Mouse (Mus musculus) lung, adult 2 months (tissue): ENCODE data around the gene Mycn. TPM values are rescaled to one million over a fixed set of nuclear protein-coding genes. Genes with fewer than 3 reads are reported as not detected.

Experiments
- DNase-seq: peaks from one replicate; pipeline ENCODE4 v3.0.0; 2022
- H3K4me1 ChIP-seq: fragments of 200-500 bp; 2 replicates; pipeline ENCODE4 v1.6.1; 2011; ENCODE audit warnings: low read length; ENCODE audit not compliant: control insufficient read depth, insufficient read depth
- H3K4me3 ChIP-seq: fragments of 200-500 bp; replicated peaks from 2 replicates; pipeline ENCODE3; 2011; ENCODE audit warnings: low read depth, mild to moderate bottlenecking, control low read depth, low read length; ENCODE audit errors: extremely low read depth
- CTCF ChIP-seq: fragments of 200-500 bp; IDR thresholded peaks from 2 replicates; pipeline ENCODE4 v1.5.1; 2011; ENCODE audit warnings: mild to moderate bottlenecking, low read length, control low read depth; ENCODE audit not compliant: insufficient read depth
- POLR2A ChIP-seq: fragments of 200-500 bp; IDR thresholded peaks from 2 replicates; pipeline ENCODE4 v1.6.1; 2011; ENCODE audit warnings: low read depth, mild to moderate bottlenecking, control low read depth, low read length, borderline replicate concordance; ENCODE audit errors: extremely low read depth
- WGBS: fragments of 180-500 bp; shearing (Covaris S2); methylation state at CpG from one replicate; pipeline ENCODE4 v1.1.7; 2018; 5-methylcytosine and 5-hydroxymethylcytosine counted together
- polyA plus RNA-seq: library from polyadenylated mRNA; depleted of rRNA; stranded (reverse); fragments of >200 nt; gene quantifications from 2 replicates; pipeline ENCODE4 v1.2.3, GENCODE M21; 2012

Gene Mycn
- polyA plus RNA-seq, 1 experiment, result 2.2 TPM

GRCm38 (mm10) chr12:12904086-12904485 lies 37.6 kb downstream of the Mycn start:
- Histone ChIP-seq H3K4me3 (no peak overlapping the region), H3K4me1 (peaks cover 2% of the 10 kb centered on the region)
- TF ChIP-seq POLR2A (no peak), CTCF (no peak)
- DNase-seq, result no peak
- 6% methylated on average over 1 of the region's 1 CpGs for WGBS

GRCm38 (mm10) chr12:12902403-12902802 lies 39.3 kb downstream of the Mycn start:
- Histone ChIP-seq H3K4me1 (peaks cover 2% of the 10 kb centered on the region), H3K4me3 (no peak overlapping the region)
- DNase-seq, result no peak
- 87% methylated on average over 1 of the region's 1 CpGs for WGBS
- TF ChIP-seq CTCF (no peak), POLR2A (no peak)

- 51% methylated on average over 2 of the region's 2 CpGs for WGBS
- Histone ChIP-seq H3K4me1 (no peaks in the 10 kb centered on the region), H3K4me3 (no peak overlapping the region)
- TF ChIP-seq POLR2A, result no peak
- TF ChIP-seq CTCF, result no peak
- no peak for DNase-seq
These were observed 43.2 kb downstream of the Mycn start for GRCm38 (mm10) chr12:12898356-12899126.

- no peak for DNase-seq
- H3K4me3 ChIP-seq, result no peak overlapping the region
- H3K4me1 ChIP-seq, result no peaks in the 10 kb centered on the region
- WGBS, result 83% methylated on average over 8 of the region's 8 CpGs
- TF ChIP-seq POLR2A (no peak), CTCF (no peak)
These were observed 47.7 kb downstream of the Mycn start for GRCm38 (mm10) chr12:12893986-12894385.

- H3K4me3 ChIP-seq, result no peak overlapping the region
- DNase-seq, result no peak
- H3K4me1 ChIP-seq, result no peaks in the 10 kb centered on the region
- WGBS, result 74% methylated on average over 15 of the region's 15 CpGs
- TF ChIP-seq CTCF (no peak), POLR2A (no peak)
These were observed 55.4 kb downstream of the Mycn start for GRCm38 (mm10) chr12:12886191-12886889.
